Mouse (Mus musculus) megakaryocyte, adult 5-6 weeks (primary cell): ENCODE measurements at regions not wholly inside any gene's neighbourhood (a gene's known extent, or its start where the extent isn't known, plus 50 kb on each side); places are given as distances from the start of the nearest gene placed in this dataset.
"Not testable (repeated sequence)": the region's sequence is repeated elsewhere in the genome, so short reads cannot be mapped to it uniquely, and the experiment has no call there.

Experiments
- ATAC-seq: 2 replicates; pipeline ENCODE4 v1.8.0; 2016; ENCODE audit warnings: mild to moderate bottlenecking, inconsistent platforms; ENCODE audit not compliant: poor library complexity, severe bottlenecking

- ATAC-seq = no peak
Observed at GRCm38 (mm10) chr15:37102035-37102555, 94.5 kb upstream of the Zfp706 start.

GRCm38 (mm10) chr15:37101419-37101818 is 93.8 kb upstream of the Zfp706 start:
- no peak for ATAC-seq

- ATAC-seq = no peak
Observed at GRCm38 (mm10) chr15:37100767-37101288, 93.3 kb upstream of the Zfp706 start.

- ATAC-seq = peak; percentile 74
Observed at GRCm38 (mm10) chr15:37099927-37100766, 92.6 kb upstream of the Zfp706 start.

GRCm38 (mm10) chr15:37099176-37099575 is 91.6 kb upstream of the Zfp706 start:
- ATAC-seq = no peak

GRCm38 (mm10) chr15:37097426-37097825 is 89.9 kb upstream of the Zfp706 start:
- ATAC-seq = no peak

GRCm38 (mm10) chr15:37091171-37091570 is 83.6 kb upstream of the Zfp706 start:
- not testable (repeated sequence) for ATAC-seq

GRCm38 (mm10) chr15:37083726-37084125 is 76.2 kb upstream of the Zfp706 start:
- ATAC-seq = no peak

GRCm38 (mm10) chr15:37081836-37082235 is 74.3 kb upstream of the Zfp706 start:
- ATAC-seq = no peak

- ATAC-seq = no peak
Observed at GRCm38 (mm10) chr15:37080931-37081330, 73.4 kb upstream of the Zfp706 start.

- ATAC-seq = no peak
Observed at GRCm38 (mm10) chr15:37080395-37080794, 72.8 kb upstream of the Zfp706 start.

GRCm38 (mm10) chr15:37074207-37074606 is 66.6 kb upstream of the Zfp706 start:
- ATAC-seq = not testable (repeated sequence)

- no peak for ATAC-seq
Observed at GRCm38 (mm10) chr15:37072202-37072862, 64.8 kb upstream of the Zfp706 start.

GRCm38 (mm10) chr15:37070188-37070587 is 62.6 kb upstream of the Zfp706 start:
- ATAC-seq = no peak

GRCm38 (mm10) chr15:37067326-37067725 is 59.8 kb upstream of the Zfp706 start:
- no peak for ATAC-seq

- ATAC-seq = no peak
Observed at GRCm38 (mm10) chr15:37065926-37066550, 58.5 kb upstream of the Zfp706 start.

- ATAC-seq = no peak
Observed at GRCm38 (mm10) chr15:37065408-37065807, 57.8 kb upstream of the Zfp706 start.

- no peak for ATAC-seq
Observed at GRCm38 (mm10) chr15:37063781-37064383, 56.3 kb upstream of the Zfp706 start.

GRCm38 (mm10) chr15:37062585-37062984 is 55.0 kb upstream of the Zfp706 start:
- ATAC-seq = no peak

GRCm38 (mm10) chr15:37061501-37061900 is 53.9 kb upstream of the Zfp706 start:
- no peak for ATAC-seq

- no peak for ATAC-seq
Observed at GRCm38 (mm10) chr15:37060831-37061230, 53.3 kb upstream of the Zfp706 start.
